Comparison of ENCODE assay signal across 14 mouse cellular contexts in genomic region chr17:88273520-88273919, GRCm38 (mm10).
DNase-seq lines count a peak whose midpoint lies in the region; ATAC-seq and TF ChIP-seq lines count a peak whose summit lies in the region.
"Had no signal": no experiment of that assay in that cellular context is flagged by ENCODE, and none has a peak within 500 bp of the region (broad histone marks: within the 10 kb centered on the region; RNA-seq: fewer than 3 reads in every experiment).

No protein-coding gene starts in this region.

- H3K4me3 ChIP-seq in forebrain, postnatal 0 days (ENCODE audit: low read depth, low read length) = no peak overlapping the region
- no peak overlapping the region for H3K4me3 ChIP-seq in forebrain, embryonic 12.5 days (replicated peaks)
- no peak overlapping the region for H3K4me3 ChIP-seq in hindbrain, postnatal 0 days (ENCODE audit: low read length)
- H3K4me3 ChIP-seq in hindbrain, embryonic 10.5 days = no peak overlapping the region
- H3K4me3 ChIP-seq in lung, embryonic 16.5 days (ENCODE audit: low read length) = no peak overlapping the region
- H3K4me3 ChIP-seq in brown adipose tissue, adult 24 weeks (ENCODE audit: insufficient read depth, low read depth, low read length) = no peak overlapping the region
- H3K4me3 ChIP-seq: forebrain, embryonic 13.5 days; heart, embryonic 15.5 days; limb, embryonic 10.5 days; liver, embryonic 13.5 days had no signal

- H3K9me3 ChIP-seq in forebrain, postnatal 0 days (ENCODE audit: low read length) = no peaks in the 10 kb centered on the region
- H3K9me3 ChIP-seq in forebrain, embryonic 12.5 days = no peaks in the 10 kb centered on the region
- no peaks in the 10 kb centered on the region for H3K9me3 ChIP-seq in hindbrain, postnatal 0 days (ENCODE audit: low read length)
- 0 out of 2 replicates have a peak, but pooled peaks cover 3% of the 10 kb centered on the region for H3K9me3 ChIP-seq in hindbrain, embryonic 10.5 days
- H3K9me3 ChIP-seq in lung, embryonic 16.5 days (ENCODE audit: control insufficient read depth, low read length) = no peaks in the 10 kb centered on the region
- H3K9me3 ChIP-seq: heart, embryonic 15.5 days; limb, embryonic 10.5 days had no signal

- no peak overlapping the region for H3K9ac ChIP-seq in forebrain, postnatal 0 days
- no peak overlapping the region for H3K9ac ChIP-seq in forebrain, embryonic 12.5 days
- H3K9ac ChIP-seq in hindbrain, postnatal 0 days (replicated peaks; ENCODE audit: low read length) = no peak overlapping the region
- no peak overlapping the region for H3K9ac ChIP-seq in lung, embryonic 16.5 days (ENCODE audit: low read length)
- H3K9ac ChIP-seq: forebrain, embryonic 13.5 days; heart, embryonic 15.5 days; liver, embryonic 13.5 days had no signal

- no peak for DNase-seq in forebrain, postnatal 0 days
- DNase-seq in hindbrain, postnatal 0 days (ENCODE audit: low spot score) = no peak
- no peak for DNase-seq in hindbrain, embryonic 10.5 days (ENCODE audit: low spot score)
- no peak for DNase-seq in lung, postnatal 4 days
- DNase-seq in cerebellum, postnatal 25 days = no peak
- DNase-seq: embryo, embryonic 11 days; liver, embryonic 13.5 days; thymus, adult 18-20 months had no signal

- H3K4me1 ChIP-seq in forebrain, postnatal 0 days (ENCODE audit: insufficient read depth) = no peaks in the 10 kb centered on the region
- H3K4me1 ChIP-seq in forebrain, embryonic 12.5 days = peaks cover 12% of the 10 kb centered on the region
- peaks cover 8% of the 10 kb centered on the region; the same call in 1 of the 2 replicates for H3K4me1 ChIP-seq in hindbrain, postnatal 0 days (ENCODE audit: insufficient read depth, low read length)
- H3K4me1 ChIP-seq in hindbrain, embryonic 10.5 days (replicated peaks) = no peaks in the 10 kb centered on the region
- peaks cover 14% of the 10 kb centered on the region; the same call in 1 of the 2 replicates for H3K4me1 ChIP-seq in lung, embryonic 16.5 days (replicated peaks; ENCODE audit: control insufficient read depth, insufficient read depth, low read length)
- peaks cover 2% of the 10 kb centered on the region; the same call in 1 of the 2 replicates for H3K4me1 ChIP-seq in brown adipose tissue, adult 24 weeks (ENCODE audit: control insufficient read depth, insufficient read depth, insufficient read length, low read length)
- H3K4me1 ChIP-seq: heart, embryonic 15.5 days; liver, embryonic 13.5 days had no signal

- no peak for ATAC-seq in forebrain, postnatal 0 days
- no peak for ATAC-seq in forebrain, embryonic 12.5 days (ENCODE audit: low FRiP score)
- ATAC-seq in hindbrain, postnatal 0 days = no peak
- peak; percentile 41 for ATAC-seq in lung, embryonic 16.5 days (ENCODE audit: low read depth)

- WGBS in forebrain, postnatal 0 days = 93% methylated on average over 9 of the region's 9 CpGs
- 91% methylated on average over 9 of the region's 9 CpGs for WGBS in forebrain, embryonic 12.5 days
- 94% methylated on average over 9 of the region's 9 CpGs for WGBS in hindbrain, postnatal 0 days
- WGBS in hindbrain, embryonic 10.5 days = 93% methylated on average over 9 of the region's 9 CpGs
- WGBS in lung, embryonic 16.5 days = 75% methylated on average over 9 of the region's 9 CpGs

- peak overlapping the region; percentile 46 for H3K27ac ChIP-seq in forebrain, postnatal 0 days (ENCODE audit: low read depth, low read length)
- no peak overlapping the region for H3K27ac ChIP-seq in forebrain, embryonic 12.5 days
- peak overlapping the region; percentile 74; the same call in 1 of the 2 replicates for H3K27ac ChIP-seq in hindbrain, postnatal 0 days
- H3K27ac ChIP-seq in hindbrain, embryonic 10.5 days = no peak overlapping the region
- H3K27ac ChIP-seq in lung, embryonic 16.5 days (ENCODE audit: low read length) = peak overlapping the region; percentile 56; the same call in 1 of the 2 replicates
- 0 out of 2 replicates have a peak overlapping the region, but pooled peaks have one; percentile 22 for H3K27ac ChIP-seq in brown adipose tissue, adult 24 weeks (replicated peaks; ENCODE audit: low read depth, low read length)
- H3K27ac ChIP-seq: heart, embryonic 15.5 days; limb, embryonic 10.5 days; liver, embryonic 13.5 days had no signal

- no peaks in the 10 kb centered on the region for H3K36me3 ChIP-seq in forebrain, postnatal 0 days (ENCODE audit: insufficient read depth)
- H3K36me3 ChIP-seq in forebrain, embryonic 12.5 days (replicated peaks) = no peaks in the 10 kb centered on the region
- no peaks in the 10 kb centered on the region for H3K36me3 ChIP-seq in hindbrain, postnatal 0 days (ENCODE audit: insufficient read depth, low read length)
- no peaks in the 10 kb centered on the region for H3K36me3 ChIP-seq in hindbrain, embryonic 10.5 days
- H3K36me3 ChIP-seq in lung, embryonic 16.5 days (ENCODE audit: control insufficient read depth, insufficient read depth, low read length) = no peaks in the 10 kb centered on the region
- H3K36me3 ChIP-seq: heart, embryonic 15.5 days; limb, embryonic 10.5 days; liver, embryonic 13.5 days had no signal

- TF ChIP-seq CTCF in forebrain, postnatal 0 days (IDR thresholded peaks at IDR 0.05; ENCODE audit: low read depth) = no peak
- TF ChIP-seq CTCF in hindbrain, postnatal 0 days (IDR thresholded peaks at IDR 0.05; ENCODE audit: low read depth) = no peak

- no peak overlapping the region for H3K4me2 ChIP-seq in forebrain, postnatal 0 days (ENCODE audit: low read depth)
- H3K4me2 ChIP-seq in forebrain, embryonic 12.5 days = no peak overlapping the region
- no peak overlapping the region for H3K4me2 ChIP-seq in hindbrain, postnatal 0 days (ENCODE audit: low read depth, low read length)
- H3K4me2 ChIP-seq in lung, embryonic 16.5 days (ENCODE audit: low read depth, low read length) = no peak overlapping the region
- H3K4me2 ChIP-seq: heart, embryonic 15.5 days; liver, embryonic 13.5 days had no signal

- no peaks in the 10 kb centered on the region for H3K27me3 ChIP-seq in forebrain, postnatal 0 days (ENCODE audit: insufficient read depth, low read length)
- H3K27me3 ChIP-seq in forebrain, embryonic 12.5 days = no peaks in the 10 kb centered on the region
- no peaks in the 10 kb centered on the region for H3K27me3 ChIP-seq in hindbrain, postnatal 0 days (ENCODE audit: insufficient read depth, low read length)
- H3K27me3 ChIP-seq in hindbrain, embryonic 10.5 days (ENCODE audit: insufficient read depth, poor library complexity, severe bottlenecking) = no peaks in the 10 kb centered on the region
- H3K27me3 ChIP-seq in lung, embryonic 16.5 days (ENCODE audit: control insufficient read depth, insufficient read depth, low read depth, low read length) = no peaks in the 10 kb centered on the region
- H3K27me3 ChIP-seq: forebrain, embryonic 13.5 days; heart, embryonic 15.5 days; liver, embryonic 13.5 days had no signal

Comparison
In these comparisons a context has a peak if more than half of its experiments do, and no peak if none do; other contexts are left out.
1. H3K27ac ChIP-seq: peak in forebrain, postnatal 0 days (single experiment), hindbrain, postnatal 0 days (single experiment), lung, embryonic 16.5 days (single experiment) and brown adipose tissue, adult 24 weeks (single experiment); none in forebrain, embryonic 12.5 days (single experiment) and hindbrain, embryonic 10.5 days (single experiment).